Mouse (Mus musculus): Measurements from ENCODE around the gene B230307C23Rik.
"Not testable (repeated sequence)": the region's sequence is repeated elsewhere in the genome, so short reads cannot be mapped to it uniquely, and the experiment has no call there.

B230307C23Rik gene

DNA sequence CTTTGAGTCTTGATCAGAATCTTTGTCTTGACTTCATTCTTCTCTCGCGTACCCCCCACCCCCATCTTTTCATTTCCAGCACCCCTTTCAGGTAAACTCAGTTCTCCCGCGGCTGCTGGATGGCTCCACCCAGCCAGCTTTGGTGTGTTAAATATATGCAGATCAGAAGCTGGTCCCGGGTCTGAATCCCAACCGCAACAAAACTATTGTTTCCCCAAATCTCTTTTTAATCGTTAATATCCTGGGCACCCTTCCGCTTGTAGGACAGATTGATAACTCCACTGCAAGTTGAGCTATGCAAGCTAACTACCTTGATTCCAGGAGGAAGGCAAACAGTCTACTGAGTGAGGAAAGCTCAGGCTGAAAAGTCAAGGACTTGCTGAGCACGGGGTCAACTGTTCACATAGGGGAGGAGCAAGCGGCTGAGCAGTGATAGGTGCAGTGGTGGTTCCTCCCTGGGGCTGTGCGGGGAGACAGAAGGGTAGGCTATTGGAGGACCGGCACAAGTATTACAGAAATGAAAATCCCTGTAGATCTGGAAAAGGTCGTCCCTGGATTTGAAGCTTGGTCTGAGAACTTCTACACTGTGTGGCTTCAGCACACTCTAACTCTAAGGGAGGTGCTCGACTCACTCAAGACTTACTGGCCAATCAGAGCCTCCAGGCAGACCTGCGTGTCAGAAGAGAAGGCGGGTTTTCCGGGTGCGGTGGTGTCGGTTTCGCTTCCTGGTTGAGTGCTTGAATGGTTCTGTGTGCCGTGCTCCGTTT lies at the start of gene B230307C23Rik:
Gene B230307C23Rik, plus strand, starts transcription at position 700 of the 767 bp plus-strand sequence.
- peak; percentile 75 for DNase-seq

GRCm38 (mm10) chr16:97948836-97949235 lies 48.3 kb upstream of the B230307C23Rik start:
- DNase-seq, result no peak

- DNase-seq, result no peak
Measured at GRCm38 (mm10) chr16:97950061-97950460, 47.1 kb upstream of the B230307C23Rik start.

GRCm38 (mm10) chr16:97952371-97952770 lies 44.7 kb upstream of the B230307C23Rik start:
- DNase-seq, result no peak

DNA sequence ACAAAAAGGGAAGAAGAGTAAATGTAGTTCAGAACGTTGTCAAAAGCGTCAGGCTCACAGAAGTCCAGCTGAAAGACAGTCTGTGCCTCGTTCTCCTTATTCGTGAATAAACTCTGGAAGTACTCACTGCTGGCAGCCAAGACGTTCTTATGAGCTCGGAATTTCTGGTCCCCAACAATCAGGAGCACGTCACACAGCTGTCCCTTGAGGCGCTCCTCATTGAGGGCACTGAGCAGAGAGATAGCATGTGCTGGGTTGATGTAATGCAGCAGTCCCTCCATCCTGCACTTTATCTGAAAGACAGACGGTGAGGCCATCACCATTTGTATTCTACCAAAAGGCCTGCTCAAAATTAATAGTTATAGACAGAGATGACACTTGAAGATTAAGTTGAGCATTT lies 44.3 kb upstream of the B230307C23Rik start:
- no peak for DNase-seq

GRCm38 (mm10) chr16:97953300-97953699 lies 43.8 kb upstream of the B230307C23Rik start:
- no peak for DNase-seq

DNA sequence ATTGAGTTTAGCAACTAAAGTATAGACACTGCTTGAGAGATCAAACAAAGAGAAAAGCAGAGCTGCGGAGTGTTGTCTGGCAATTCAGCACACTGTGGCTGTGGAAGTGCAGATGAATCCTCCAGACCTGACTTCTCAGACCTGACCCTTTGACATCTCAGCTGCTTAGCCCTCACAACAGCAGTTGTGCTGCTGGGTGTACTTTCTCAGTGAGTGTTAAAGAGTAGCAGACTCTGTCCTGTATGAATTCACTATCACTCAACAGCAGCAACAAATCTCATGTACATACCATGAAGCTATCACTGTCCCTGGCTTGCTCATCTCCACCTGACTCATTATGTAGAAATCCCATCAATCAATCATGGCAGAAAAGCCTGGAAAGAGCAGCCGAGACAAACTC lies 41.1 kb upstream of the B230307C23Rik start:
- DNase-seq, result no peak

DNA sequence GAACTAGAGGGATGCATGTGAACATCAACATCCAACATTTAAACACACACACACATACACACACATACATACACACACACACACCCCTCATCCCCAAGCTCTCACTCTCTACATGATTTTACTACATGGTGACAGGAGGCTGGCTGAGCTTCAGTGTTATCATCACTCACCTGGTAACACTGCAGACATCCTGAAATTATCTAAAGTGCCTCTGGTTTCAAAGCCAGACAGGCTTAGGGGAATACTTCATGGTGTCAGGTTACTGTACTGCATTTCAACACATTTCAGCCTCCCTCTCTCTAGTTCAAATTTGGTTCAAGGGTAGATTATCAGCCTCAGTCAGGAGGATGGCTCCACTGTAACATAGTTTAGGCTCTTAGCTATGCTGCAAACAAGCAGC lies 39.5 kb upstream of the B230307C23Rik start:
- no peak for DNase-seq

GRCm38 (mm10) chr16:97958401-97958973 lies 38.6 kb upstream of the B230307C23Rik start:
- DNase-seq, result no peak

DNA sequence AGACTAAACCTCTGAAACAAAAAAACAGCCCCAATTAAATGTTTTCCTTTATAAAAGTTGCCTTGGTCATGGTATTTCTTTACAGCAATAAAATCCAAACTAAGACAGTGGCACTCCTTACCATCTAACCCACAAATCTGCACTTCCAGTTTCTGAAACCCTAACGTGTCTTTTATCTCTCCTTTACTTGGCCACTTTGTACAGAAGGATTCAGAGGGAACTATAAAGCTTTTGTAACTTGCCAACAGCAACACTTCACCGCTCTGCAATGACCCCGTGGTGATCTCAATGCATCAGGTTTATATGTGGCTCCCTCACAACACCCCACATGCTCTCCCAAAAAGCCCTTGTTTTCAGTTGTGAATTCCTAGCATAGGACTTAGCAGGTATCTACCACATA lies 36.8 kb upstream of the B230307C23Rik start:
- DNase-seq, result no peak

GRCm38 (mm10) chr16:97961381-97962150 lies 35.5 kb upstream of the B230307C23Rik start:
- no peak for DNase-seq

GRCm38 (mm10) chr16:97962151-97962948 lies 34.8 kb upstream of the B230307C23Rik start, which contains the start of the genes C2cd2 and Zbtb21:
Gene C2cd2 (minus strand): TSS chr16:97962598.
Gene Zbtb21 (minus strand): TSS chr16:97962622.
- peak; percentile 97 for DNase-seq

DNA sequence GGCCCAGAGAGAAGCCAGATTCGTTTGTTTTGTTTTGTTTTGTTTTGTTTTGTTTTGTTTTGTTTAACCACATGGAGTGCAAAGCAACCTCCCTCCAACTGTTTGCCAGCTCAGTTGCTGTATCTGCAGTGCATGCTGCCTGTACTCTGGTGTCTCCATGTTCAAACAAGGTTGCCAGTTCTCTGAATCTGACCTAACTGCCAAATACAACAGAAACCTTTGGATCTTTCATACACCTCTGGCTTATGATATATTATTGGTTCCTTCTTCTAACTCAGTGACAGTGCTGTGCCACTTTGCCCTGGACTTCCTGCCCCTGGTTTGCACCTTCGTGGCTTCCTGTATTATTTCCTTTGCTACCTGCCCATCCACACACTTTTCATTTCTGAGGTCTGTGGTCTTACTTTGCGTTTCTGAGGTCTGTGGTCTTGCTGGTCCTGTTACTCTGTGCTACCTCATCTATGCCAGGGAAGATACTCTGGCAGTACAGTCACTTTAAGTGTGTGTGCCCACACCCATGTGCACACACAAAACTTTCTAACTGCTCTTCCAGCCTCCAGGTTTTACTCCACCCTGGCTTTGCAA lies 33.1 kb upstream of the B230307C23Rik start:
- no peak for DNase-seq

DNA sequence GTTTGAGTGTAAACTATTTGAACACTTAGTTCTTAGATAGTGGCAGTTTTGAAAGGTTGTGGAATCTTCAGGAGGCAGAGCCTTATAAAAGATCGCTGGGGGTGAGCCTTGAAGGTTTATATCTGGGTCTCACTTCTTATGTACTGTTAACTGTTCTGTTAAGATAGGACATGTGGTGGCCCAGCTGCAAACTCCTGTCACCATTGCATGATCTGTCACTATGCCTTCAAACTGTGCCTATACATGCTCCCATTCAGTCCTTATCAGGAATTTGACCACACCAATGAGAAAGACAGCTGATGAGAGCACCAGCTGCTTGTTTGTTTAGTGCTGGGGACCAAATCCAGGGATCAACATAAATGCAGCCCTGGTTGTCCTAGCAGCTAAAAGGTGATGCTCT lies 19.8 kb upstream of the B230307C23Rik start:
- DNase-seq, result no peak

- DNase-seq, result no peak
Measured at GRCm38 (mm10) chr16:97977722-97978121, 19.4 kb upstream of the B230307C23Rik start.

DNA sequence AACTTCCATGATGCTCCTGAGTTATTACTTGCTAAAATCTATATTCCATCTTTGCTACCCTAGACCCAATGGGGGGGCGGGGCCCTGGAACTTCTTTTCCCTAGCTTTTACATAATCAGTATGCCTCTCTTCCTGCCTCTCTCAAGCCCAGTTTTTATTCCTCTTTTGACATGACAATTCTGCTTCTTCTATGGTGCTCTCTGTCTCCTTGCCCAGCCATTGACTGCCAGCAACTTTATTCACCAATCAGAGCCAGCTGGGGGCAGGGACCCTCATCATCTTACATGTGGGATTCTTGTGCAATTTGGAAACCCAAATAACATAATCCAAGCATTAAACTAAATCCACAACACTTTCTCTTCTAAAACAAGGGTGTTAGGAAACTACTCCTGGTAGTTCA lies 15.8 kb upstream of the B230307C23Rik start:
- no peak for DNase-seq

- no peak for DNase-seq
Measured at GRCm38 (mm10) chr16:97984589-97984988, 12.5 kb upstream of the B230307C23Rik start.

GRCm38 (mm10) chr16:97991517-97991916 lies 5.6 kb upstream of the B230307C23Rik start:
- no peak for DNase-seq

DNA sequence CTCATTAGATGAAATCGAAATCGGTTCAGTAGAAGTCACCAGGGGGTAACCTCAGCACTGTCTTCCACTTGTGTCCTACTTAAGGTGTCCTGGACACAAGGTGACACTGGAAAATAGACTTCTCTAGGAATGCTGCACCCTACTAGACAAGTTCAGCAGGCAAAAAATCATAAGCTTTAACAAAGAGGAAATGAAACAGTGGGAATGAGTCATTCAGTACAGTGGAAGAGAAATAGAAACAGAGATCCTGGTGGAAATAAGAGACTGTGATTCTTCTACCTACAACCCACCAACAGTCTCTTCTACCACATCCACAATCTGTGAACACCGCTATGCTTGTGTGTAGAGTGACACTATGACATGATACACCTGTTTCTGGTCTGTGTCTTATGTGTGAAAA lies 4.6 kb upstream of the B230307C23Rik start:
- DNase-seq, result not testable (repeated sequence)

- no peak for DNase-seq
Measured at GRCm38 (mm10) chr16:97995849-97996615, 1.1 kb upstream of the B230307C23Rik start.

DNA sequence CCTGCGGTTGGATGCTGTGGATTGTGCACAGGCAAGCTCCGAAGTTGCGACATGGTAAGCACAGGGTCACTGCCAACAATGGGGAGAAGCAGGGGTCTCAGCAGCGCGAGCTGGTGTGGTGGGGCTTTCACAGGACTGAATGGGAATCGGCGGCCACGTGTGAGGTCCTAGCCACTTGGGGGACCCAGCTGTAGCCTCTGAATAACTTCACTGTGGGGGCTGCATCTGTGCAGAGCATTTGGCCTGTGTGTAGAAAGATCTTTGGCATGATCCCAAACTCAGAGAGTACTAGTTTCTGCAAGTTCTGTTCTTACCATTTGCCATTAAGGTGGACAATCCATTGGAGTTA lies 242 bp downstream of the B230307C23Rik start:
- not testable (repeated sequence) for DNase-seq

DNA sequence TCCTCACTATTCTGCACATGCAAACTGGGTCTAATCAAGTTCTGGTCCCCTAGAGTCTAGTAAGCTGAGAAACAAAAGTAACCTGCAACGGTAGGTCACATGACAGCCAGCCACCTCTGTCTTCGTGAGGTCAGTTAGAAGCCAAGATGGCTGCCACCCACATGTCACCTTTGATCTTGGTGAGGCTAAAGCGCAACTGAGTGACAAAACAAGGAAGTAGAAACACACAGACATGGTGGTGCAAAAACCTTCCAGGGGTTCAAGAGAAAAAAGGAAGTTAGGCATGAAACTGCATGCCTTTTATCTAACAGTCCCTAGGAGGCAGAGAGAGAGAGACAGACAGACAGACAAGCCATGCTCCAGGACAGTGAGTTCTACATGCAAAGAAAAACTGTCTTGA lies 25.0 kb downstream of the B230307C23Rik start:
- DNase-seq, result no peak

Data from right cerebral cortex, postnatal 4 days (tissue).